Mouse (Mus musculus) right cerebral cortex, postnatal 14 days (tissue): ENCODE results near the gene S100a6.
A peak's percentile ranks its signal among the peaks of the same experiment; 100 is the strongest.

Experiments
- DNase-seq: peaks from one replicate; pipeline ENCODE4 v3.0.0; 2022

The S100a6 gene

GRCm38 (mm10) chr3:90612728-90613291 lies at the start of gene S100a6:
S100a6 (plus strand) TSS chr3:90612882.
- DNase-seq = peak; percentile 54

- DNase-seq = no peak
Measured at GRCm38 (mm10) chr3:90574691-90575090, 38.0 kb upstream of the S100a6 start.

DNA sequence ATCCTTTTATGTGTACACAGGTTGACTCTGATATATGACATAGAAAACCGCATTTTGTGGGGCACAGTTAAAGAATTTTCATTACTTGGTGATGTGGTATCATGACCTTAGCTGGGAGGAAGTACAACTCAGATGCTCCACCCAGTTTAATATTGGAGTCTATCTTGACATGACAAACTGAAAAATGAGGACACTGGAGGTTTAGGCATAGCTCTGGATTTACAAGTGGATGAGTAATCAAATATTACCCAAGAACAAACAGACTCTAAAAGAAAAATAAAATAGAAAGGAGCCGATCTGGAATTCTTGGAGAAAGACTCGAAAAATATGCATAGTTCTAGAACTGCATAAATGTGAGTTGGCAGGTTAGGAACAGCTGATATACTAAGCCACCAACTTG lies 37.4 kb upstream of the S100a6 start:
- DNase-seq = no peak

DNA sequence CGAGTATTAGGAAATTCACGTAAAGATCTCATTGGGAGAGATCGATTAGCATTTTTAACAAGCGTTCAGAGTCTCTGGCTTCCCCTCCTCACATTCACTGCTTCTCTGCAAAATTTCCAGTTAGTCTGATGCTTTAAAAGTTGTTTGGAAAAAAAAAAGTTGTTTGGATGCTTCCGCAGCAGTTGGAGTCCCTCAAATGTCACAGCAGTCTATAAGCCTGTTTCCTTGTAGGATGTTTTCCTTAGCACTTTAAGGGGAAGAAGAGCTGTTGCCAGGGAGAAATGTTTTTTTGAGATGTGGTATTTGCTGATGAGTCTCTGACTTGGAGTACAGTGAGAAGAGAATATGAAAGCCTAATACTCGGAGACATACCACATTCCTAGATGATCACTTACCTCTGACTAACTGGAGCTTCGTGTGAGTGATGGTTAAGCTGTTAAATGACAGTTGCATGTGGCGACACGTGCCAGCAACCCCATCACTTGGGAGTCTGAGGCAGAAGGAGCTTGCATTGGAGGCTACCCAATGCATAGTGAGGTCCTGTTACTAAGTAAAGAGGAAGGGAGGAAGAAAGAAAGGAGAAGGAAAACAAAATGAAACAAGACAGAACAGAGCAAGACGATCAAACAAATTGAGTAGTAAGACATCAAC lies 36.2 kb upstream of the S100a6 start:
- DNase-seq = no peak

DNA sequence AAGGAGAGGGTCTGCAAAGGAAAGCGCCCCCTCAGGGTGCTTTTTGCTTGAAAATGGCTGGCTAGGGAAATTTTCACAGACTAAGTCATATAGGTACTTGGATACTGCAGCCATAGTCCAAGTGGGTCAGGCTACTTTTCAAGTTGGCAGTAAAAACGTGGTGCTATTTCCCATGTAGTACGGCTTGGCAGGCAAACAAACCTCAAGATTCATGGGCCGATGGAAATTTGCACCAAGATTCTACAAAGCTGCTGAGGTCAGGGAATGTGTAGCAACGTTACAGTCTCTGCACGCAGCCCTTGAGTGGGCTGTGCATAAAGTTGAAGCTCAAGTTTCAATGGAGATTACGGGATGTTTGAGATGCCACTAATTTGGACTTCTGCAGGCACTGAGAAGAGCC lies 33.2 kb upstream of the S100a6 start:
- no peak for DNase-seq

- DNase-seq = no peak
Measured at GRCm38 (mm10) chr3:90581141-90581540, 31.5 kb upstream of the S100a6 start.

GRCm38 (mm10) chr3:90582156-90582555 lies 30.5 kb upstream of the S100a6 start:
- no peak for DNase-seq

GRCm38 (mm10) chr3:90582556-90582955 lies 30.1 kb upstream of the S100a6 start:
- no peak for DNase-seq

DNA sequence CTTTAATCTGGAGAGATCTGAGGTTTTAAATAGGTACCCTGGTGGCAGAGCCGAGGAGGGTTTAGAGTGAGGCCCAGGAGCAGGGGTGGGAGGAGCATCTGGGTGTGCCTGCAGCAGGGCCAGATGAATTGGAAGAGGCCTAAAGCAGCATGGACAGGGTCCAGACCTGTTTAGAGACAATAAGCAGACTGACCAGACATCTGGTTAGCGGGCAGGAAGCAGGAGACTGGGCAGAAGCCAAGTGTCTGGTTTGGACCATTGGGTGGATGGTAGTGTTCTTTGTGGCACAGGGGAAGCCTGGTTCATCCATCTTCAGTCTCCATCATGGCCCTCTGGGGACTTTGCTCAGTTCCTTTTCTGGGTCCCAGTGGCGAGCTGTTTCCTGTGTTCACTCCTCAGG lies 28.8 kb upstream of the S100a6 start:
- no peak for DNase-seq

- DNase-seq = peak; percentile 41
Measured at GRCm38 (mm10) chr3:90585595-90585994, 27.1 kb upstream of the S100a6 start.

DNA sequence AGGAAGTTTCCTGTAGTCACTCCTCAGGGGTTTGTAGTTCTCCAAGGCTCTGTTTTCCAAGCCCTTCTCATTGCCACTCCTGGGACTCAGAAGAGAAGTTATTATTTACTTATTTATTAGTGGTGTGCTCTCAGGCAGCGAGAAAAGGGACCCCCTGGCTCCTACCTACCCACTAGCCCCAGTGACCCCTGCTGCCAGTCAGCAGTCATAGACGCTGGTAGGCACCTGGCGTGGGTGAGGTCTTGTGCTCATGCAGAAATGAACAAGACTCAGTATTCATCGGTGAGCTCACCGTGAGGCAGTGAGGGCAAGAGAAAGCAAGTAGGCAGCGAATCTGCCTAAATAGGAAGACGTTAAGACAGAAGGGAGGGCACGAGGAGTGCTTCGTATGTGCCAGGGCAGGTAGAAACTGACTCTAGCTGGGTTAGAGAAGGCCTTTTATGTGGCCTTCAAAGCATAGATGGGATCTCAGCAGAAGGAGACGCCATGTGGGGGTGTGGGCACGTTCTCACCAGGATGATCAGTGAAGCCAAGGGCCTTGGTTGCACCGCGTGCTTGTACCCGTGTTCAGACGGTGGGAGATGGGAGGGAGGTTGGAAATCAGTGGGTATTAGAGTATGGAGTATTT lies 26.6 kb upstream of the S100a6 start:
- no peak for DNase-seq

GRCm38 (mm10) chr3:90586906-90587305 lies 25.8 kb upstream of the S100a6 start:
- DNase-seq = no peak

GRCm38 (mm10) chr3:90587361-90588101 lies 25.2 kb upstream of the S100a6 start:
- no peak for DNase-seq

DNA sequence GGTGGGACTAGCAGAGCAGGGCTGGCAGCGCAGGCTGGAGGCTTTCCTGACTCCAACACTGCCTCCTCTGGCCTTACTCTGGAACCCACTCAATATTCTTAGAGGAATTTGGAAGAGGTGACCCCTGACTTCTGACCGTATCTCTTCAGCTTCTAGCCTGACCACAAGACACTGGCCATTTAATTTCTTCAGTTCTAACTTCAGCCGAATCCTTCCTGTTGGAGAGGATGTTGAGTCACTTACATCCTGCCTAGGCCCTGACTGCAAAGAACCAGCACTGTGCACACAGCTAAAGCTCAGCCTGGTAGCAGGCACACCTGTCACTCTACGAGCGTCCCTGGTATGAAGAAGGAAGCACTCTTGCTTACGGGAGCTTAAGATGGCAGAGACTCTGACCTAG lies 23.3 kb upstream of the S100a6 start:
- no peak for DNase-seq

DNA sequence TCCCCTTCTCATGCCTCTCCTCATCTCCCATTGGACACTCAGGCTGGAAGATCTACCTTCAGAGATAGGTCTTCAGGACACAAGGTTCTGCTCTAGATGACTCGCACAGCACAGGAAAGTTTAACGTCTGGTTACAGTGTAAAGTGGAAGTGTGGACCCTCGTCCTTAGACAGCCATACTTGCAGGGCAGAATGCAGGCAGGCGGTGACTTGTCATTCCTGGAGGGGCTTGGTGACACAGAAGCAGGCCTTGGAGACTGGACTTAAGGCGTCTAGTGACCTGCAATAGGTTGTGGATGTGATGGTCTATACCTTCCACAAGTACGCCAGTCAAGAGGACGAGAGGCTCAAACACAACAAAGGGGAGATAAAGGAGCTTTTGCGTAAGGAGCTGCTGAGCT lies 22.7 kb upstream of the S100a6 start, which contains the start of gene S100a2:
Gene S100a2 (plus strand): TSS at position 301 of the 400 bp plus-strand sequence.
- DNase-seq = no peak

DNA sequence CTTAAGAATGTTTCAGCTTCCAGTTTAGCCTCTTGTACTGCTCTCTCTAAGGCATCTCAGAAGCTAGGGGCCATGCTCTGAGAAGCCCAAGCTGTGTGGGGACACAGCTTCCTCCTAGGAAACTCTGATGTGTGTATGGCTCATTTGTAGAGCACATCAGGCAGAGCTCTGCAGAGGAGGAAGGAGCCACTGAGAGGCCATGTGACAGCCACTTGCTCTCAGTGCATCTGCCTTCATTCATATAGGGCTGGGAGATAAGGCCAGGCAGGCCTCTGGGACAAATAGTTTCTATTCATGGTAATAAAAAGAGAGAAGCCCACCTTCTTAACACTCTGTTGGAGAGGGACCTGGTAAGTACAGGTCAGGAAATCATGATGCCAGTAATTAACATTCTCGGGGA lies 18.2 kb upstream of the S100a6 start:
- DNase-seq = no peak

DNA sequence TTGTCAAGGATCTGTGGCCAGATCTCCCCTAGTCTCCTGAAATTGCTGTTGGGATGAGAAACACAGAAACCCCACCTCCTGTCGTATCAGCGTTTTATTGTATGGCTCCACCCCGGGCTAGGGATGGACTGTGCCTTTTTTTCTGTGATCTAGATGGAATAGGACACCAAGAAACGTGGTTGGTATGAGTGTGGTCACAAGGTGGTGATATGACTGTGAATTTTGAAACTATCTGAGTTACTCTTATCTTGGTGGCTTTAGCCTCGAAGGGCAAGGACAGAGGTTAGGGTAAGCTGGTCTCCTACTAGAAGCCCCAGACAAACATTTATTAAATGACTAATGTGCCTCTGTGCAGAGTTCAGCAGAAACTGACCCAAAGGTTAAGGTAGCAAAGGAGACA lies 17.1 kb upstream of the S100a6 start:
- no peak for DNase-seq

DNA sequence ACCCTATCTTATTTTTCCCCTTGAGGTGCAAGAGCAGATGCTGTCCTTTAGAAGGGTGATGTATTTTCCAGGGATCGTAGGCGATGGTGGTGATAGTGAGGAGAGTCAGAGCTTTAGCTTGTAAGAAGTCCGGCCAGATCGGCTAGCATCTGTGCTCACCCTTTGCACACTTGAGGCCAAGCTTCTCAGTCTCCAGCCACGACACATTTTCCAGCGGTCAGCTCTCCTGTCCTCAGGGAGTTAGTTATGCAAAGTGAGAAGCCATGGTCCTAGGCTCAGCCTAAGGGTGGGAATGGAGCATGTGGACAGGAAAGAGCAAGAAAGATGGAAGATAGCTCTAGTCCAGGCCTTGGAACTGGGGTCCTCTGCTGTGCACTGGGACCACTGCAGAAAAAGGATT lies 15.9 kb upstream of the S100a6 start:
- no peak for DNase-seq

- DNase-seq = no peak
Measured at GRCm38 (mm10) chr3:90597736-90598135, 14.9 kb upstream of the S100a6 start.

- DNase-seq = no peak
Measured at GRCm38 (mm10) chr3:90598212-90598611, 14.5 kb upstream of the S100a6 start.

DNA sequence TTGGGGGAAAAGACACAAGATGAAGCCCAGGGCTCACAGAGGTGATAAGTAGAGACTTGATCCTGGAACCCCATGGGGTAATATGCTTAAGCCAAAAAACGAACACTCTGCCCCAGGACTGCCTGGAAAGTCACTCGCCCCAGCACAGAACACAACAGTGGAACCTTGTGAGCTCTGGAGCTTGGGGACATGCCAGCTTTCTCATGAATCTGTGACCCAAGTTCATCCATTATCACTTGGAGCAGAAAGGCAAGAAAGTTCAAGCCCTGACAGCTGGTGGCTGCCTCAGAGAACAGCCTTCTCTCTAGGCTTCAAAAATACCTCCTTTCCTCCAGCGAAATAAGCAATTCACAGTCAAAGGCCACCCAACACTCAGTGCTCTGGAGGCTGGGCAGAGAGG lies 13.3 kb upstream of the S100a6 start:
- DNase-seq = no peak

GRCm38 (mm10) chr3:90600036-90600435 lies 12.6 kb upstream of the S100a6 start:
- DNase-seq = no peak

DNA sequence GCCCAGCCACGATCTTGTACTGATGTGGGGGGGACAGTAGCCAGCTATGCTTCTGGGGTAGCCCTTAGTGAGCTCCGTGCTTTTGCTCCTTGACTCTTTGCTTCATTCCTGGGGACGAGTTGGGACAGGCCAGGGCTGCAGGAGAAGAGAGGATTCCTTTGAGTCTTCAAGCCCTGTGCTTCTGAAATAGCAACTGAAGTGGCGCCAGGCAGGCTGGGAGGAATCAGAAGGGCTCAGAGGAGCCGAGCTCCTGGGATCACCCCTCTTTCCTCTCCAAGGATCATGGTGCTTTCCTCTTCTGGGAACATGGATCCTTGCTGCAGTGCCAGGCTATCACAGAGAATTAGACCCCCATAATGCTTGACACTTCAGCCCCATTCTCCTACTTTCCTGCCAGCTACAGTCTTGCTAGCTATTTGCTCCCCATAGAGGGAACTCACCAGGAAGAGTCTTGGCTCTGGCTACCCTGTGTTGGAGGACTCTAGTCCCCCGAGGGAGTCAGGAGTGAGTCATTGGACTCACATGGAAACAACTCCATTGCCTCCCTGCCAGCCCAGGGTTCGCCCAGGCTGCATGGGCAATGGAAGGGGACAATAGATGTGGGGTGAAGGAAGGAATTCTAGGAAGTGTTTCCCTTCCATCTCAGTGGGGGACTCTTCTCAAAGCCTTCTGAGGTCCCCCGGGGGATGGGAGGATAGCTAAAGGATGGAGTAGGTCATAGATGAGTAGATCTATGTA lies 12.1 kb upstream of the S100a6 start:
- no peak for DNase-seq
